Mouse (Mus musculus) forebrain, embryonic 14.5 days (tissue): ENCODE results near the gene Rell1. TPM values are rescaled to one million over a fixed set of nuclear protein-coding genes. Genes with fewer than 3 reads are reported as not detected.
A peak's percentile ranks its signal among the peaks of the same experiment; 100 is the strongest.

Experiments used
- ATAC-seq: fragments of 200-750 bp; cut with Nextera tagmentation; 2 replicates; pipeline ENCODE4 v1.8.0; 2017; ENCODE audit warnings: mild to moderate bottlenecking, moderate library complexity
- DNase-seq: peaks from one replicate; pipeline ENCODE4 v3.0.0-alpha.2; 2015; ENCODE audit warnings: low spot score
- H3K27ac ChIP-seq: fragments of 300-500 bp; sonication (generic); 2 replicates; pipeline ENCODE4 v1.5.1; 2014; ENCODE audit warnings: low read depth, mild to moderate bottlenecking, control low read depth, low read length, moderate library complexity
- H3K27me3 ChIP-seq: fragments of 300-500 bp; sonication (generic); replicated peaks from 2 replicates; pipeline ENCODE4 v1.6.1; 2014; ENCODE audit warnings: low read length, control low read depth, mixed read lengths; ENCODE audit not compliant: control insufficient read depth, insufficient read depth
- H3K36me3 ChIP-seq: fragments of 300-500 bp; sonication (generic); 2 replicates; pipeline ENCODE4 v1.6.1; 2014; ENCODE audit warnings: low read length, control low read depth; ENCODE audit not compliant: control insufficient read depth, insufficient read depth
- H3K4me1 ChIP-seq: fragments of 300-500 bp; sonication (generic); 2 replicates; pipeline ENCODE4 v1.6.1; 2014; ENCODE audit warnings: antibody characterized with exemption, low read length, control low read depth; ENCODE audit not compliant: control insufficient read depth, insufficient read depth
- H3K4me2 ChIP-seq: fragments of 300-500 bp; sonication (generic); 2 replicates; pipeline ENCODE4 v1.6.1; 2014; ENCODE audit warnings: mild to moderate bottlenecking, control low read depth, low read length
- H3K4me3 ChIP-seq: fragments of 300-500 bp; sonication (generic); 2 replicates; pipeline ENCODE4 v1.5.1; 2014; ENCODE audit warnings: low read depth, low read length, control low read depth
- H3K9ac ChIP-seq: fragments of 300-500 bp; sonication (generic); 2 replicates; pipeline ENCODE4 v1.6.1; 2014; ENCODE audit warnings: mild to moderate bottlenecking, low read length, control low read depth, moderate library complexity
- H3K9me3 ChIP-seq: fragments of 300-500 bp; sonication (generic); replicated peaks from 2 replicates; pipeline ENCODE4 v1.6.1; 2016; ENCODE audit warnings: low read length, control low read depth, mixed read lengths; ENCODE audit not compliant: control insufficient read depth
- WGBS: fragments of 180-500 bp; shearing (Covaris S2); extraction: QIAGEN DNeasy Blood & Tissue Kit; methylation state at CpG from one replicate; pipeline ENCODE4 v1.1.7; 2014; 5-methylcytosine and 5-hydroxymethylcytosine counted together
- polyA plus RNA-seq: library from polyadenylated mRNA; unstranded; fragments of >200 nt; fragmentation: Nextera tagmentation; extraction: Ambion mirVana; gene quantifications from 2 replicates; pipeline ENCODE4 v1.2.1, GENCODE M21; 2014

Gene Rell1
- polyA plus RNA-seq, 1 experiment from 2014 or later: 9.3 TPM

GRCm38 (mm10) chr5:63941891-63942290, 26.8 kb downstream of the Rell1 start:
- H3K4me1 ChIP-seq: no peaks in the 10 kb centered on the region
- H3K36me3 ChIP-seq: no peaks in the 10 kb centered on the region
- H3K9me3 ChIP-seq: no peaks in the 10 kb centered on the region
- WGBS: 90% methylated on average over 5 of the region's 5 CpGs
- no peak overlapping the region for H3K27ac ChIP-seq
- H3K9ac ChIP-seq: no peak overlapping the region
- ATAC-seq (no peak), DNase-seq (no peak)
- no peaks in the 10 kb centered on the region for H3K27me3 ChIP-seq
- no peak overlapping the region for H3K4me2 ChIP-seq
- no peak overlapping the region for H3K4me3 ChIP-seq

- Histone ChIP-seq H3K36me3 (0 out of 2 replicates have a peak, but pooled peaks cover 4% of the 10 kb centered on the region), H3K9me3 (no peaks in the 10 kb centered on the region), H3K4me1 (no peaks in the 10 kb centered on the region), H3K4me3 (no peak overlapping the region), H3K27me3 (no peaks in the 10 kb centered on the region), H3K27ac (no peak overlapping the region), H3K4me2 (no peak overlapping the region), H3K9ac (no peak overlapping the region)
- DNase-seq: no peak
- WGBS: 77% methylated on average over 4 of the region's 4 CpGs
- no peak for ATAC-seq
These were observed 30.1 kb downstream of the Rell1 start for GRCm38 (mm10) chr5:63938575-63938974.

GRCm38 (mm10) chr5:63936740-63937139, 32.0 kb downstream of the Rell1 start:
- Histone ChIP-seq H3K4me1 (0 out of 2 replicates have a peak, but pooled peaks cover 5% of the 10 kb centered on the region), H3K27ac (no peak overlapping the region), H3K4me3 (no peak overlapping the region), H3K27me3 (no peaks in the 10 kb centered on the region), H3K4me2 (no peak overlapping the region), H3K9me3 (no peaks in the 10 kb centered on the region), H3K36me3 (0 out of 2 replicates have a peak, but pooled peaks cover 4% of the 10 kb centered on the region), H3K9ac (no peak overlapping the region)
- ATAC-seq (no peak), DNase-seq (no peak)
- 82% methylated on average over 6 of the region's 6 CpGs for WGBS

- 0 out of 2 replicates have a peak, but pooled peaks cover 5% of the 10 kb centered on the region for H3K4me1 ChIP-seq
- 0 out of 2 replicates have a peak, but pooled peaks cover 4% of the 10 kb centered on the region for H3K36me3 ChIP-seq
- H3K9ac ChIP-seq: no peak overlapping the region
- no peaks in the 10 kb centered on the region for H3K27me3 ChIP-seq
- no peaks in the 10 kb centered on the region for H3K9me3 ChIP-seq
- no peak overlapping the region for H3K27ac ChIP-seq
- no peak for DNase-seq
- H3K4me2 ChIP-seq: no peak overlapping the region
- ATAC-seq: no peak
- 92% methylated on average over 6 of the region's 6 CpGs for WGBS
- no peak overlapping the region for H3K4me3 ChIP-seq
These were observed 33.1 kb downstream of the Rell1 start for GRCm38 (mm10) chr5:63935581-63935980.

- H3K4me1 ChIP-seq: 0 out of 2 replicates have a peak, but pooled peaks cover 5% of the 10 kb centered on the region
- H3K4me2 ChIP-seq: no peak overlapping the region
- no peaks in the 10 kb centered on the region for H3K27me3 ChIP-seq
- 25% methylated on average over 10 of the region's 10 CpGs for WGBS
- H3K9ac ChIP-seq: no peak overlapping the region
- ATAC-seq (no peak; the same call in 1 of the 2 replicates), DNase-seq (peak; percentile 9)
- no peak overlapping the region for H3K4me3 ChIP-seq
- H3K9me3 ChIP-seq: no peaks in the 10 kb centered on the region
- H3K36me3 ChIP-seq: 0 out of 2 replicates have a peak, but pooled peaks cover 8% of the 10 kb centered on the region
- H3K27ac ChIP-seq: no peak overlapping the region
These were observed 35.9 kb downstream of the Rell1 start for GRCm38 (mm10) chr5:63932829-63933228.

GRCm38 (mm10) chr5:63930824-63931358, 37.8 kb downstream of the Rell1 start:
- WGBS: 81% methylated on average over 4 of the region's 4 CpGs

GRCm38 (mm10) chr5:63925035-63925628, 43.6 kb downstream of the Rell1 start:
- Histone ChIP-seq H3K36me3 (peaks cover 17% of the 10 kb centered on the region), H3K4me3 (no peak overlapping the region), H3K4me2 (no peak overlapping the region), H3K4me1 (no peaks in the 10 kb centered on the region), H3K9ac (no peak overlapping the region), H3K27ac (no peak overlapping the region), H3K9me3 (no peaks in the 10 kb centered on the region), H3K27me3 (no peaks in the 10 kb centered on the region)
- DNase-seq: no peak
- 94% methylated on average over 14 of the region's 14 CpGs for WGBS
- ATAC-seq: no peak

More at GRCm38 (mm10) chr5:63930824-63931358, 37.8 kb downstream of the Rell1 start:
- ATAC-seq (no peak), DNase-seq (no peak)
- no peak overlapping the region for H3K9ac ChIP-seq
- no peaks in the 10 kb centered on the region for H3K27me3 ChIP-seq
- H3K4me1 ChIP-seq: 0 out of 2 replicates have a peak, but pooled peaks cover 5% of the 10 kb centered on the region
- no peaks in the 10 kb centered on the region for H3K9me3 ChIP-seq
- no peak overlapping the region for H3K4me2 ChIP-seq
- no peak overlapping the region for H3K27ac ChIP-seq
- H3K4me3 ChIP-seq: no peak overlapping the region
- H3K36me3 ChIP-seq: peaks cover 8% of the 10 kb centered on the region; the same call in 1 of the 2 replicates

GRCm38 (mm10) chr5:63923305-63924025, 45.2 kb downstream of the Rell1 start:
- no peak for ATAC-seq
- H3K36me3 ChIP-seq: peaks cover 12% of the 10 kb centered on the region
- no peak overlapping the region for H3K4me2 ChIP-seq
- WGBS: 87% methylated on average over 13 of the region's 13 CpGs
- H3K27ac ChIP-seq: no peak overlapping the region
- DNase-seq: no peak
- H3K9ac ChIP-seq: no peak overlapping the region
- H3K9me3 ChIP-seq: no peaks in the 10 kb centered on the region
- no peaks in the 10 kb centered on the region for H3K27me3 ChIP-seq
- no peaks in the 10 kb centered on the region for H3K4me1 ChIP-seq
- H3K4me3 ChIP-seq: no peak overlapping the region

GRCm38 (mm10) chr5:63918201-63918600, 50.5 kb downstream of the Rell1 start:
- H3K4me1 ChIP-seq: no peaks in the 10 kb centered on the region
- no peak overlapping the region for H3K27ac ChIP-seq
- no peak overlapping the region for H3K9ac ChIP-seq
- no peaks in the 10 kb centered on the region for H3K27me3 ChIP-seq
- H3K36me3 ChIP-seq: 0 out of 2 replicates have a peak, but pooled peaks cover 10% of the 10 kb centered on the region
- no peak for ATAC-seq
- H3K9me3 ChIP-seq: no peaks in the 10 kb centered on the region
- H3K4me2 ChIP-seq: no peak overlapping the region
- H3K4me3 ChIP-seq: no peak overlapping the region
- WGBS: 88% methylated on average over 4 of the region's 4 CpGs
- DNase-seq: no peak
